Mouse (Mus musculus) lung, postnatal 4 days (tissue): ENCODE measurements around the gene Rbm38.

Experiments used
- DNase-seq, 2 experiments: peaks; one replicate each; pipeline ENCODE4 v3.0.0; 2021

The Rbm38 gene

GRCm38 (mm10) chr2:173020430-173020829 is at the start of gene Rbm38:
Rbm38 (plus strand) TSS chr2:173020498.
- no peak for DNase-seq

DNA sequence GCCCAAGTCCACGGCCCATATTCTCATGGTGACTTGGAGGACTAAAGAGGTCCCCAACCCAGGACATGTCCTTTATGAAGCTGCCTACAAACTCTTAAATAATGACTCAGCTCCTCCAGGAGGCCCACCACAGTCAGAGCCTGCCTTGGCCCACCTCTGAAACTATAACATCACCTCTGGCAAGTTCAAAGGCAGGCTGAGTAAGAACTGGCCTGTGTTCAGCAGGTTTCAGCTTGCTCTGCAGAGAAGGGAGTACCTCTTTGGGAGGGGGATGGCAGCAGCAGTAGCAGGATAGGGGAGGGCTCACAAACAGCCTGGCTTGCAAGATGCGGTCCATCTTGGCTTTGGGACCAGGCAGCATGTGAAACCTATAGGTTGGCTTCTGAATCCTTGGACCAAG is 48.4 kb upstream of the Rbm38 start:
- no peak for DNase-seq

DNA sequence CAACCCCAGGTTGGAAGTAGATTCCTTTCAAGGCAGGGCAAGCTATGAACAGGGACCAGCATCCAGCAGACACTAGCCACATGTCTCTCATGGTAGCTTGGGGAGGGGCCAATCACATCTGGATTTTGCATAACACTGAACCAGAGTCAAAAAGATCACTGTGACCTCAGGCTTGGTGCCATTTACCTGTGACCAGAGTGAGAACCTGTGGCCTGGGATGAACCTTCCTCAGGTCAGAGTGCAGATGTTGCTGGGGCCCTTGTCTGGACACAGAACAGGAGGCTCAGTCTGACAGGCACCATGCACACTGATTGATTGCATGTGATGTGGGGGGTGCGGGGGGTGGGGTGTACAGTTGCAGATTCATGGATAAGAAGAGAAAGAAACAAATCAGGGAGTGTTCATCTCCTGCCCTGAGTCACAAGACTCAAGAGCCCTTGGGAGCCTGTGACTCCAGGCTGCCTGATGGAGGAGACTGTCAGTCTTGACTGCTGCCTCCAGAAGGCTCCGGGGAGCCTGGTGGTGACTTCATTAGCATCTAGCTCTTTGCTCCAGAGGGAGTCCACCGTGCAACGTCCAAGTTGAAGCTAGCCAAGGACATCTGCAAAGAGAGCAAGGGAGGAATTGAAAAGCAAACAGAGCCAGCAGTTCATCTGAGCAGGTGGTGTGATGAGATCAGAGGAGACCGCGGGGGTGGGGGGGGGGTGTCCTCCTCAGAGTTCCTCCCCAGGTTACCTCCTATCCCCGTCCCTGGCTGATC is 46.3 kb upstream of the Rbm38 start:
- DNase-seq: no peak

DNA sequence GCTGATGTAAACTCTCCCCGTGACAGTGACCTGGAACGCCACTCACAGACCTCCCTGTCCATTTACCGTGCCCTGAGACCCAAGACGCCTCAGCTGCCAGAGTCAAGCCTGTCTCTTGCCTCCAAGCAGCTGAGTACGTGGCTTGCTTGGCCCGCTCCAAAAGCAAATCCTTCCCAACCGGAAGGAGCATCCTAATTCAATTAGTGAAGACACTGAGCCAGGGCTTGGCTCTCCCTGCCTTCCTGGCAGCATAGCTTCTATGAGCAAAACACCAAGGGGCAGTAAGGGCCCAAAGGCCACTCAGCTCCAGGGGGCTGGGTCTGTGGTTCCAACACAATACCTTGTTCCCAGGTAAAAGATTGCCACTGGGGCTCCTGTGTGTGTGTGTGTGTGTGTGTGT is 45.6 kb upstream of the Rbm38 start:
- DNase-seq: no peak

- DNase-seq: no peak
These were observed 45.1 kb upstream of the Rbm38 start for GRCm38 (mm10) chr2:172975159-172975558.

- no peak for DNase-seq
These were observed 43.5 kb upstream of the Rbm38 start for GRCm38 (mm10) chr2:172976661-172977238.

GRCm38 (mm10) chr2:172977409-172978130 is 42.7 kb upstream of the Rbm38 start, which contains the start of gene Spo11:
Spo11 (plus strand) TSS chr2:172977700.
- no peak for DNase-seq

DNA sequence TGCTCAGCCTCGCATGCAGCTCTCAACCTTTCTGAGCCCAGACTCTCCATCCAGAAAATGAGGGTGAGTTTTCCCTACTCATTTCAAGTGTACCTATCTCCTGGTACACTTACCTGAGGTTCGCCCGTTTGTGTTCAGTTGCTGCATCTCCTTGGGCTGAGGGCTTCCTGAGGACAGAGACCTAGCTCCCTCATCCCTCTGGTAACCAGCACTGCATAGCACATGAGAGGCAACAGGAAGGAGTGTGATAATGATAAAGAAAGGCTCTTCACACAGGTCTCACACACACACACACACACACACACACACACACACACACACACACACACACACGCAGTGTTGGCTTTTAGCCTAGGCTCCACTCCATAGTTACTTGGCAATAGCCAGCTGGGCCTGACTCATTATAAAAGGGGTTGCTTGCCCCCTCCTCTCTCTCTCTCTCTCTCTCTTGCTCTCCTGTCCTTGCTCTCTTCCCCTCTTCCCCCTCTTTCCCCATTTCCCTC is 42.1 kb upstream of the Rbm38 start:
- no peak for DNase-seq

DNA sequence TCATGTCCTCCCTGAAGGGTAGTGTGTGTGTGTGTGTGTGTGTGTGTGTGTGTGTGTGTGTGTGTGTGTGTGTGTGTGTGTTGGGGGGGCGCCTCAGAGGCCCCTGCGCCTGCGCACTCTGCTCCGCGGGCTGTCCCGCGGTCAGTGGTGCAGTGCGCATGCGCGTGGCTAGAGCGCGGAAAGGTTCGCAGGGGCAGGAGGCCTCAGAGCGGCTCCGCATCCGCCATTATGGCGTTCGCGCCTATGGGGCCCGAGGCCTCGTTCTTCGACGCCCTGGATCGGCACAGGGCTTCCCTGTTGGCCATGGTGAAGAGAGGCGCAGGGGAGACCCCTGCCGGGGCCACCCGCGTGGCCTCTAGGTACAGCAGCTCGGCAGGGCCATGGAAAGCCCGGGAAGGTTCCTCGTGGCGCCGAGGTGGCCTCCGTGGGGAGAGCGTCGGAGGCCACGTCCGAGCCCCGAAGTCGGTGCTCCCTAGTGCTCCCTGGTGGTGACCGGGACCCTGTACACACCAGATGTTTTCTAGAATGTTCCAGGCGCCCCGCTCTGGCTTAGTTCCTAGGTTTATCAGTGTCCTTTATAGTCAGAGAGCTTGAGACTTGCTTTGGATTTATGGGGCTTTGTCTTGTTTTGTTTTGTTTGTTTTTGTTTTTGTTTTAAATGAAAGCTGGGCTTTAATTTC is 40.5 kb upstream of the Rbm38 start:
- no peak for DNase-seq

GRCm38 (mm10) chr2:172982776-172983561 is 37.3 kb upstream of the Rbm38 start:
- DNase-seq: no peak

DNA sequence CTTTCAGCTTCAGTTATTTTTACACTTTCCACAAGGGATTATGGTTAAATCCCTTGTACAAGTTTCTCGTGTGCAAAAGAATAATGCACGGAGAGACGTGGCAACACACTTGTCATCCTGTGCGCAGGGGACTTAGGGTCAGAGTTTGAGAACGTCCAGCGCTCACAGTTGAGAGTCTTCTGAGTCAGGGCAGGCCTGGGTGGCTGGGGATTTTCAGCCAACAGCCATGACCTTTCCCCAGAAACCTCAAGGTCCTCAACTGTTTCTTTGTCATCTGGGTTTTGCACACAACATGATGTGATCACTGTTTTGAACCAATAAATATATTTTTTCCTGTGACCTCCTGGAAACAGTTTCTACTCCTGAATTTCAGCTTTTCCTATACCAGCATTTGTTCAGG is 30.1 kb upstream of the Rbm38 start:
- DNase-seq: no peak

DNA sequence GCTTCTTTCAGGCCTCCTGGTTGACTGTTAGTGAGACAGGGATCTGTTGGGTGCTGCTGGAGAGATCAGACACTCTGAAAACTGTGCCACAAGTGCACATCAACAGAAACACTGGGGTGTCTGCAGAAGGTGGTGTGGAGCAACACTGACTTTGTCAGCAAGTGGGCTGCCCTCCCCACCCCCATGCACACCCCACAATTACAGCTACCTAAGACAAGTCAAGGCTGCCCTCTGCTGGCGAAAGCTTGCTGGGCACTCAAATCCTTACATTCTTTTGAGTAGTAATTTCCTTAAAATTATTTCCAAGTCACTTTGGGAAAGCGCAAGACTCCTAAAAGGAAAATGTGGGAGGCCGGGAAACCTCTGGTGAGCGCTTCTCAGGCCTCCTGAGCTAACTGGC is 24.1 kb upstream of the Rbm38 start:
- DNase-seq: peak; percentile 63 to 78

- no peak for DNase-seq
These were observed 22.6 kb upstream of the Rbm38 start for GRCm38 (mm10) chr2:172997748-172998147.

- DNase-seq: no peak
These were observed 21.8 kb upstream of the Rbm38 start for GRCm38 (mm10) chr2:172998478-172998877.

GRCm38 (mm10) chr2:172999630-173000284 is 20.5 kb upstream of the Rbm38 start, which contains the start of gene Rae1:
Rae1 (plus strand) TSS chr2:173000117.
- DNase-seq: peak; percentile 99

GRCm38 (mm10) chr2:173000285-173000652 is 20.0 kb upstream of the Rbm38 start:
- DNase-seq: peak in 1 of 2 experiments; percentile 87

- no peak for DNase-seq
These were observed 19.4 kb upstream of the Rbm38 start for GRCm38 (mm10) chr2:173000921-173001320.

GRCm38 (mm10) chr2:173003737-173004136 is 16.6 kb upstream of the Rbm38 start:
- no peak for DNase-seq

- DNase-seq: no peak
These were observed 10.0 kb upstream of the Rbm38 start for GRCm38 (mm10) chr2:173010220-173010717.

- DNase-seq: no peak
These were observed 8.9 kb upstream of the Rbm38 start for GRCm38 (mm10) chr2:173011440-173011839.

DNA sequence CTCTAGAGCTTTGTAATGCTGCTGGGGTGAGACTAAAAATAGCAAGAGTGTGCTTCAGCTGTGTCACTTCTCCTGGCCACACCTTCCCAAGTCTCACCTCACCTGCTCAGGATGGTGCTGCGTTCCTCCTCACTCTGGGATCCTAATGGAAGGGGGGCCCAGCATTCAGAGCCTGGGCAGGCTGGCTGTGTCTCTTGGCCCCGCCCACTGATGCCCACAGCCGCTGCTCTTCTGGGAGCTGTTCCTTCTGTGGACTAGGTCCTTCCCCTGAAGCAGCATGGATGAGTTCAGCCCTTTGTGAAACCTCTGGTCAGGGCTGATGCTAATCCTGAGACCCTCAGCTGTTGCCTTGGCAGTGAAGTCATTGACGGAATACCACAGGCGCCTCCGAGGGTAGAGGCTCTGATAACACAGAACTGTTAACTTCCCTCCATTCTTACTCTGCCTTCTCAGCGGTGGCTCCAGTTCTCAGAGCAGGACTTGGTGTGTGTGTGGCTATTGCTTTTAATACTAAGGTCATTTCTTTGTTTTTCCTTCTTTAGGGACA is 5.5 kb upstream of the Rbm38 start:
- no peak for DNase-seq
